Mouse (Mus musculus) neural tube, embryonic 11.5 days (tissue): ENCODE results near the gene Ccdc65. TPM values are rescaled to one million over a fixed set of nuclear protein-coding genes. Genes with fewer than 3 reads are reported as not detected.

Experiments used
- ATAC-seq: fragments of 200-750 bp; cut with Nextera tagmentation; 2 replicates; pipeline ENCODE4 v1.8.0; 2017; ENCODE audit warnings: moderate number of reproducible peaks, mild to moderate bottlenecking, moderate TSS enrichment, moderate library complexity; ENCODE audit not compliant: insufficient read depth, low FRiP score, low TSS enrichment
- DNase-seq: peaks from one replicate; pipeline ENCODE4 v3.0.0-alpha.2; 2015; ENCODE audit warnings: low spot score
- H3K27ac ChIP-seq: fragments of 300-500 bp; sonication (generic); 2 replicates; pipeline ENCODE4 v1.5.1; 2014; ENCODE audit warnings: low read depth, mild to moderate bottlenecking, low read length
- H3K27me3 ChIP-seq: fragments of 300-500 bp; sonication (generic); 2 replicates; pipeline ENCODE4 v1.6.1; 2014; ENCODE audit warnings: mild to moderate bottlenecking, low read length, mixed read lengths; ENCODE audit not compliant: control insufficient read depth, insufficient read depth
- H3K36me3 ChIP-seq: fragments of 300-500 bp; sonication (generic); 2 replicates; pipeline ENCODE4 v1.6.1; 2014; ENCODE audit warnings: mild to moderate bottlenecking, low read length, moderate library complexity, mixed read lengths; ENCODE audit not compliant: control insufficient read depth, insufficient read depth
- H3K4me1 ChIP-seq: fragments of 300-500 bp; sonication (generic); 2 replicates; pipeline ENCODE4 v1.6.1; 2014; ENCODE audit warnings: low read length, mixed read lengths; ENCODE audit not compliant: control insufficient read depth, insufficient read depth
- H3K4me2 ChIP-seq: fragments of 300-500 bp; sonication (generic); 2 replicates; pipeline ENCODE4 v1.6.1; 2014; ENCODE audit warnings: low read depth, mild to moderate bottlenecking, moderate library complexity
- H3K4me3 ChIP-seq: fragments of 300-500 bp; sonication (generic); 2 replicates; pipeline ENCODE4 v1.5.1; 2014; ENCODE audit warnings: low read depth, low read length
- H3K9ac ChIP-seq: fragments of 300-500 bp; sonication (generic); 2 replicates; pipeline ENCODE4 v1.6.1; 2014; ENCODE audit warnings: mild to moderate bottlenecking, low read length
- H3K9me3 ChIP-seq: fragments of 300-500 bp; sonication (generic); 2 replicates; pipeline ENCODE4 v1.6.1; 2016; ENCODE audit warnings: low read length; ENCODE audit not compliant: control insufficient read depth
- WGBS: fragments of 180-500 bp; shearing (Covaris S2); extraction: QIAGEN DNeasy Blood & Tissue Kit; methylation state at CpG from one replicate; pipeline ENCODE4 v1.1.7; 2014; 5-methylcytosine and 5-hydroxymethylcytosine counted together
- polyA plus RNA-seq: library from polyadenylated mRNA; unstranded; fragments of >200 nt; fragmentation: Nextera tagmentation; extraction: Ambion mirVana; gene quantifications from 2 replicates; pipeline ENCODE4 v1.2.1, GENCODE M21; 2014

Gene Ccdc65
- polyA plus RNA-seq, 1 experiment from 2014 or later, result 0.70 TPM

- no peak for DNase-seq
- WGBS, result 100% methylated on average over 1 of the region's 1 CpGs
Measured at GRCm38 (mm10) chr15:98683746-98684145, 24.3 kb upstream of the Ccdc65 start.

DNA sequence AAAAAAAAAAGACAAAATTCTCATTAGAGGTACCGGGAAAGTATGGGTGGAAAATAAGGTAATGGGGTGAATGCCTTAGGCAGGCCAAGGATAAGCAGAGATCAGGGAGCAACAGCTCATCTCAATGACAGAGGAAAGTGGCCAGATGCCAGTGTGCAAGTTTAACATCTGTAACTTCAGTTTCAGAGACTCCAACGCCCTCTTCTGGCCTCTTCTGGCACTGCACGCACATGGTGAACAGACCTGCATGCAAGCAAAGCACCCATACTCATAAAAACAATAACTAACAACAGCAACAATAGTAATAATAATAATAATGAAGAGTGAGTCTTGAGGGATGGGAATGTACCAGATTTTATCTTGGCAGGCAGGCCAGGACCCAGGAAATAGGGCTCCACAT, 22.1 kb upstream of the Ccdc65 start:
- Histone ChIP-seq H3K9me3 (no peaks in the 10 kb centered on the region), H3K9ac (no peak overlapping the region)
- WGBS, result 70% methylated on average over 3 of the region's 3 CpGs

More at GRCm38 (mm10) chr15:98683746-98684145, 24.3 kb upstream of the Ccdc65 start:
- Histone ChIP-seq H3K36me3 (no peaks in the 10 kb centered on the region), H3K4me1 (no peaks in the 10 kb centered on the region), H3K27ac (no peak overlapping the region), H3K4me2 (no peak overlapping the region), H3K9me3 (no peaks in the 10 kb centered on the region), H3K9ac (no peak overlapping the region), H3K27me3 (no peaks in the 10 kb centered on the region), H3K4me3 (no peak overlapping the region)
- ATAC-seq, result no peak

GRCm38 (mm10) chr15:98689682-98690081, 18.3 kb upstream of the Ccdc65 start:
- H3K4me3 ChIP-seq, result no peak overlapping the region
- H3K9me3 ChIP-seq, result no peaks in the 10 kb centered on the region
- DNase-seq, result no peak
- H3K27me3 ChIP-seq, result no peaks in the 10 kb centered on the region
- H3K4me1 ChIP-seq, result peaks cover 13% of the 10 kb centered on the region
- 79% methylated on average over 2 of the region's 2 CpGs for WGBS
- H3K4me2 ChIP-seq, result no peak overlapping the region
- no peak overlapping the region for H3K27ac ChIP-seq
- H3K9ac ChIP-seq, result no peak overlapping the region
- no peaks in the 10 kb centered on the region for H3K36me3 ChIP-seq
- no peak for ATAC-seq

More for the DNA sequence above, 22.1 kb upstream of the Ccdc65 start:
- no peaks in the 10 kb centered on the region for H3K36me3 ChIP-seq
- ATAC-seq (no peak), DNase-seq (no peak)
- no peak overlapping the region for H3K4me3 ChIP-seq
- H3K27me3 ChIP-seq, result no peaks in the 10 kb centered on the region
- H3K4me1 ChIP-seq, result peaks cover 2% of the 10 kb centered on the region
- no peak overlapping the region for H3K27ac ChIP-seq
- H3K4me2 ChIP-seq, result no peak overlapping the region

DNA sequence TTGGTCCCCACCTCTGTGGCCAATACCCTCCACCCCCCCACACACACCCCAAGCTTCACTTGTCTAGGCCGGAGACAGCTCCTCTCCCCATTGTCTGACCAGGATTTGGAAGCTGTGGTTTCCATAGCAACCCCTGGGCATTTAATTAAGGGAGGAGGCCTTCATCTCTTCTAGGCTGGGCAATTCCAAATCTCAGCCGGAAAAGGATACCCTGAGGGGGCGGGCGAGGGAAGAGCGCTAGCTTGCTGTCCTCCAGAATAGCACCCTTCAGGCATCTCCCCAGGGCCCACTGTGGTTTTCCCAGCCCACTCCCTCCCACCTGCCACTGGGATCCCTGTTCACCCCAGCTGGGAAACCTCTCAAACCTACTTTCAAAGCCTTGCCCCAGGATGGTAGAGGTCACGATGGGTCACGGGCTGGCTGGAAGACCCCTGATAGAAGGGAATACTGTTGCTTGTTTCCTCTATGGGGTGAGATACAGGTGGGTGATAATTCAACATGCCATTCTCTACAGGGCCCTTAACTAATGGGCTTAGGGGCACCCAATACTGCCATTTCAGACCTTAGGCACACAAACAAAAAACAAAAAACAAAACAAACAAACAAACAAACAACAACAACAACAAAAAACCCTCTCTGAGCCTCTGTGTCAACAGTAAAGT, 16.4 kb upstream of the Ccdc65 start:
- peak; percentile 53 for DNase-seq
- WGBS, result 15% methylated on average over 7 of the region's 7 CpGs
- H3K9me3 ChIP-seq, result no peaks in the 10 kb centered on the region
- no peak overlapping the region for H3K4me3 ChIP-seq
- peak overlapping the region; percentile 18; the same call in 1 of the 2 replicates for H3K9ac ChIP-seq
- no peak overlapping the region for H3K4me2 ChIP-seq
- peaks cover 13% of the 10 kb centered on the region for H3K4me1 ChIP-seq
- no peaks in the 10 kb centered on the region for H3K27me3 ChIP-seq
- no peak for ATAC-seq
- no peak overlapping the region for H3K27ac ChIP-seq
- H3K36me3 ChIP-seq, result no peaks in the 10 kb centered on the region

DNA sequence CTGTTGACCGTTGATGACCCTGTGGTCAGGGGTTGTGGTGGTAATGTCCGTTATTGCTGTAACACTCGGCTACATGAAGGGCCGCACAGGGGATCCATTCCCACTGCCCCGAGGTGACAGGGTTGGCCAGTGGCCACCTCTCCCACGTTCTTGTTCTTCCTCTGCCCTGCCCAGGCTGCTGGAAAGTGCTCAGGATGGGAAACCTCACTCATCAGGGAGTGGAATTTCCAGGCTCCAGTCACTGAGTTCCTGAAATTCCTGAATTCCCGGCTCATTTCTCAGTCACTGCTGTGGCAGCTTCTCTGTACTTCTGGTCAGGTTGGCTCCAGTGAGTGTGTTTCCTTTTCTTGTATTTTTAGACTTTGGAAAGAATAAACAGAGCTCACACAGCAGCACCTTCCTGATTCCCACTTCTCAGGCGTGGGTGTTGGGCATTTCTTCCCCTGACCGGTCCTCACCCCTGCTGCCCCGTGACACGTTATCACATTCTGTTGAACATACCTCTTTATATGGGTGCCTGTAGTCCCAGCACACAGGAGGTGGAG, 15.8 kb upstream of the Ccdc65 start:
- H3K27ac ChIP-seq, result no peak overlapping the region
- H3K9me3 ChIP-seq, result no peaks in the 10 kb centered on the region
- WGBS, result 53% methylated on average over 11 of the region's 11 CpGs
- ATAC-seq (no peak), DNase-seq (no peak)
- H3K9ac ChIP-seq, result no peak overlapping the region
- no peak overlapping the region for H3K4me3 ChIP-seq
- H3K4me2 ChIP-seq, result no peak overlapping the region
- H3K36me3 ChIP-seq, result no peaks in the 10 kb centered on the region
- H3K27me3 ChIP-seq, result no peaks in the 10 kb centered on the region
- H3K4me1 ChIP-seq, result peaks cover 13% of the 10 kb centered on the region

- whole genome bisulfite sequencing, result 47% methylated on average over 9 of the region's 9 CpGs
- Histone ChIP-seq H3K4me3 (no peak overlapping the region), H3K9me3 (no peaks in the 10 kb centered on the region), H3K4me1 (peaks cover 13% of the 10 kb centered on the region), H3K4me2 (no peak overlapping the region), H3K27me3 (peaks cover 9% of the 10 kb centered on the region), H3K27ac (no peak overlapping the region), H3K36me3 (no peaks in the 10 kb centered on the region), H3K9ac (no peak overlapping the region)
- DNase-seq (no peak), ATAC-seq (no peak)
Measured at GRCm38 (mm10) chr15:98695726-98696125, 12.3 kb upstream of the Ccdc65 start.

- H3K27me3 ChIP-seq, result peaks cover 14% of the 10 kb centered on the region
- peaks cover 8% of the 10 kb centered on the region for H3K4me1 ChIP-seq
- H3K27ac ChIP-seq, result no peak overlapping the region
- no peak overlapping the region for H3K4me3 ChIP-seq
- no peak for DNase-seq
- H3K36me3 ChIP-seq, result no peaks in the 10 kb centered on the region
- ATAC-seq, result no peak
- 56% methylated on average over 8 of the region's 8 CpGs for WGBS
- no peaks in the 10 kb centered on the region for H3K9me3 ChIP-seq
- no peak overlapping the region; the same call in 1 of the 2 replicates for H3K9ac ChIP-seq
- H3K4me2 ChIP-seq, result no peak overlapping the region
Measured at GRCm38 (mm10) chr15:98696216-98696615, 11.8 kb upstream of the Ccdc65 start.

GRCm38 (mm10) chr15:98699190-98700105, 8.6 kb upstream of the Ccdc65 start:
- H3K9ac ChIP-seq, result 0 out of 2 replicates have a peak overlapping the region, but pooled peaks have one; percentile 5

More at GRCm38 (mm10) chr15:98699190-98700105, 8.6 kb upstream of the Ccdc65 start:
- ATAC-seq, result peak; percentile 69; the same call in 1 of the 2 replicates
- peak overlapping the region; percentile 41 for H3K4me2 ChIP-seq
- peak overlapping the region; percentile 12; the same call in 1 of the 2 replicates for H3K4me3 ChIP-seq
- H3K36me3 ChIP-seq, result no peaks in the 10 kb centered on the region
- WGBS, result 6% methylated on average over 40 of the region's 40 CpGs
- no peaks in the 10 kb centered on the region for H3K9me3 ChIP-seq
- H3K27ac ChIP-seq, result no peak overlapping the region
- H3K27me3 ChIP-seq, result peaks cover 22% of the 10 kb centered on the region
- peak; percentile 90 for DNase-seq
- no peaks in the 10 kb centered on the region for H3K4me1 ChIP-seq
